Mouse (Mus musculus): ENCODE data around the gene Klhl12.
"Not testable (repeated sequence)": the region's sequence is repeated elsewhere in the genome, so short reads cannot be mapped to it uniquely, and the experiment has no call there.

Gene Klhl12

DNA sequence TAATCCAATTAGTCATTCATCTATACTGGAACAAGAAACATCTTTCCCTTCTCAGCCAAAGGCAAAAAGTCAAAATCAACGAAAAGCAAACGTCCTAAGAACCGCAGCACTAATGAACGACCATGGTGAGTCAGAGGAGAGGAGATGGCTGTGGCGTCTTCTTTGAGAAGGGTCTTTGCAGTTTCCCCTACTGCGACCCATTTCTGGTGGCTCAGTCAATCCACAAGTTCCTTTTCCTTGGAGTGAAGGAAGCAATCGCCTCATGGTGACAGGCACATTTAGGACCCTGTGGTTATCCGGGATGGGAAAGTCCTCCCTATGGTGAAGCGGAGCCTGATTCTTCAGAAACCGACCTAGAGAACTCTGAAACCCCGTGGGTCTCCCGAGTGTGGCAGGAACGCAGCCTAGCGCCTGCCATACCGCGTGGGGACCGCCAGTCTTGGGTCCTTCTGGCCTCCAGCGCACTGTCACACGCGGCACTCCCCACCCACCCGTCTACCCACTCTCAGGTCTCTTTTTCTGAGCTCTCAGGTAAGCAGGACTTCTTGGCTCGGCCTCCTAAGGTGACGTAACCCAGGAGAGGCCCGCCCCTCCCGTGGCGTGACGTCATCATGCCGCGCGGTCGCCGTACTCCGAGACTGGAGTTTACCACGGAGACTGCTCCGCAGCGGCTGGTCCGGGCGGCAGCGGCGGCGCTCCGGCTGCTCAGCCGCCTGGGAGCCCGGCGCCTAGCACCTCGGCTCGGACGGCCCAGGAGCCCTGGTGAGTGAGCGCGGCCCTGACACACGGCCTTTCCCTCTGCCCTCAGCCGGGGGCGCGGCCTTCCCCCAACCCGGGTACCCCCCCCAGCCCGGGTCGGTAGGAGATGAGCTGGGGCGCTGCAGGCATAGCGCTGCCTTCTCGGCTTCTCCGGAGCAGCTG, at the start of gene Klhl12:
Gene Klhl12, plus strand, starts transcription at position 628 of the 921 bp plus-strand sequence.
- DNase-seq (ENCODE audit: low spot score): peak; percentile 98

- DNase-seq (ENCODE audit: low spot score): no peak
Measured at GRCm38 (mm10) chr1:134406414-134406771, 48.9 kb upstream of the Klhl12 start.

DNA sequence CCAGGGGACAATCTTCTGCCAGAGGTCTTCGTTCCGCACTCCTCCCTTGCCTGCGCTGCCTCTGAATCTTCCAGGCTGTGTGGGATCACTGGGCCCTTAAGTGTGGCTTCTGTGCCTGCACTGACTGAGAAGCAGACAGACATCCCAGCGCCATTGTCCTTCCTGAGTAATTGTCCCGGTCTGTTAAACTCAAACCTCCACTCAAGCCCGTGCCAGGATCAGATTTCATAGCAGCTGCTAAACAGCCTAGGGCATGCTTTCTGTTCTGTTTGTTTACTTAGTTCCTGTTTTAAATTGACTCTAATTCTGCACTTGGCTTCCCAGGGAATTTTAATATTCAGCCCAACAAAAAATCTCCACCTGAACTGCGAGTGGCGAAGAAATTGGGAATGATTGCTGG, 47.3 kb upstream of the Klhl12 start:
- no peak for DNase-seq (ENCODE audit: low spot score)

- no peak for DNase-seq (ENCODE audit: low spot score)
Measured at GRCm38 (mm10) chr1:134411706-134412629, 43.4 kb upstream of the Klhl12 start.

DNA sequence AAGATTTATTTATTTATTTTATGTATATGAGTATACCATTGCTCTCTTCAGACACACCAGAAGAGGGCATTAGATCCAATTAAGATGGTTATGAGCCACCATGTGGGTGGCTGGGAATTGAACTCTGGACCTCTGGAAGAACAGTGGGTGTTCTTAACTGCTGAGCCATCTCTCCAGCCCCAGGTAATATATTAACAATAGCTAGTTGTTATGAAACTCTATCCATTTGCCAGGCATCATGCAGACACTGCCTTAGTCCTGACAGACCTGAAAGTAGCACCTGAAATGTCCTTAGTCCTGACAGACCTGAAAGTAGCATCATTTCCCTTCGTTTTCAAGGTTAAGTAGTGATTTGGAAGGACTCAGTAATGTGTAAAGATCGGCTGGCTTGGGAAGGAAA, 41.3 kb upstream of the Klhl12 start:
- no peak for DNase-seq (ENCODE audit: low spot score)

- no peak for DNase-seq (ENCODE audit: low spot score)
Measured at GRCm38 (mm10) chr1:134414501-134415167, 40.7 kb upstream of the Klhl12 start.

DNA sequence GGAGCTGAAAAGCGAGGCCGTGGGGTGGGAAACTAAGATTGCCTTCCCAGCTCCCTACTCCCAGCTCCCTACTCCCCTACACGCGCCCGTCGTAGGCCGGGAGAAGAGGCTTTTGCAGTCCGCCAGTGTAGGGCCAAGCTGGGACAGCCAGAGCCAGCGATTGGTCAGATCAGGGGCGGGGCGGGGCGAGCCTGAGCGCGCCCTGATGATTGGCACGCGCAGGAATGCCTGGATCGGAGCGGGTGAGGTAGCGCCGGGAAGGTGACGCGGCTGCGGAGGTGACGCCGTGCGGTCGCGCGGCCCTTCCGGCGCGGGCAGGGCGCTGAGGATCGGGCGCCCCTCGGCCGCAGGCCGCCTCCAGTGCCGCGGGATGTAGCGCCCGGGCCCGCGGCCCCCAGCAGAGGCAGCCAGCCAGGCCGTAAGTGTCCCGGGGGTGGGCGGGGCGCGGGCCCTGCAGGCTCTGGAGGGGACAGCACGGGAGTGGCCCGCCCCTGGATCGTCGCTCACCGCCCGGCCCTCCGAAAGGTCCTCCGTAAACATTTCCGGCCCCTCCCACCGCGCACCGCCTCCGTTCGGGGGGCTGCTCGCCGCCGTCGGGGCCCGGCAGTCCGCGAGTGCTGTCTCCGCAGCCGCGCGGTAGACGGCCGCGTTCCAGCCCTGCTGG, 40.0 kb upstream of the Klhl12 start, which contains the start of gene Adipor1:
Gene Adipor1, plus strand, starts transcription at position 211 of the 664 bp plus-strand sequence.
- peak; percentile 98 for DNase-seq (ENCODE audit: low spot score)

- DNase-seq (ENCODE audit: low spot score): no peak
Measured at GRCm38 (mm10) chr1:134418414-134418975, 36.8 kb upstream of the Klhl12 start.

- no peak for DNase-seq (ENCODE audit: low spot score)
Measured at GRCm38 (mm10) chr1:134419176-134419575, 36.2 kb upstream of the Klhl12 start.

GRCm38 (mm10) chr1:134419751-134420458, 35.4 kb upstream of the Klhl12 start:
- DNase-seq (ENCODE audit: low spot score): no peak

- DNase-seq (ENCODE audit: low spot score): no peak
Measured at GRCm38 (mm10) chr1:134423911-134424310, 31.4 kb upstream of the Klhl12 start.

GRCm38 (mm10) chr1:134426289-134426688, 29.0 kb upstream of the Klhl12 start:
- DNase-seq (ENCODE audit: low spot score): no peak

DNA sequence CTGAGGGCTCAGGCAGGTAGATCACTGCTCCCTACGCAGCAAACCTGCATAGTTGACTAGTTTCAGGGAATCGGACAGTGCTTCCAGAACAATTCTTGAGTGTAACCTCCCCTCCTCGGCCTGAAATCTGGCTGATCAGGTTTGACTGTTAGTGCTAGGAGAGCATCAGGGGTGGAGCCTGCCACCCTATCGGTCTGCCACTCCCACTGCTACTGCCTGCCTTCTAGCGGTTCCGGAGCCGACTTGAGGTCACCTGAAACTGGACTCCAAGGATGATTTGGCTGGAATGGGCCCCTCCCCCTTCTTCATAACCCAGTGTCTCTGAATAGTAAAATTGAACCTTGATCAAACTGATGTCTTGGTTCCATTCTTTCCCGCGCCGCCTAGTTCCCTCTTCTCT, 22.3 kb upstream of the Klhl12 start:
- no peak for DNase-seq (ENCODE audit: low spot score)

DNA sequence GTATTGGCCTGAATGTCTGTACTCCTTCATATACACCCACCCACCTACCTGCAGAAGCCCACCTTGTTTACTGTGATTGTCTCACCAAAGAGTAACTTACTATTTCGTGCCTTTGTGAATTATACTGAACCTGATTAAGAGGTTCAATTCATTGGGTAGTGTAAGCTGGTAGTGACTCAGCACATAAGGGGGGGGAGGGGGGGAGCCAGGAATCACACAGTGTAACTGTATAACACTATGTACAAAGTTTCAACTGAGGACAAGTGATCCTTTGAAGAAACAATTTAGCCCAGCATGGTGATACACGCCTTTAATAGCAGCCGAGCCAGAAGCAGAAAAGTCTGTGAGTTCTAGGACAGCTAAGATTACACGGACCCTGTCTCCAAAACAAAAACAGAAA, 21.9 kb upstream of the Klhl12 start:
- no peak for DNase-seq (ENCODE audit: low spot score)

GRCm38 (mm10) chr1:134435414-134435813, 19.9 kb upstream of the Klhl12 start:
- no peak for DNase-seq (ENCODE audit: low spot score)

DNA sequence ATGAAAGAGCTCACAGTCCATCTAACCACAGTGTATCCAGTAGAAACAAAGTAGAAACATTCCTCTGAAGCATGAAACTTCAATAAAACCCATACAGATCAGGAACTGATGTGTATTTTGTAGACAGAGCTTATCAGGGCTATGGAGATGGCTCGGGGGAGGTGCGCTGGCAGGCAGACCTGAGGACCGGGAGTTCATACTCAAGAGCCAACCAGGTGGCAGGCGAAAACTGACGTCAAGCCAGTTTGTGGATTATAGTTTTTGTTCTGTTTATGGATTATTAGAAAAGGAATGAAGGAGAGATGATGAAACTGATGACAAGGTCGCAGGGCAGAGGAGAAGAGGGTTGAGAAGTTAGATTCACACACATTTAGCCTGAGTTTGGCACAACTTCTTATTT, 14.9 kb upstream of the Klhl12 start:
- no peak for DNase-seq (ENCODE audit: low spot score)

- not testable (repeated sequence) for DNase-seq (ENCODE audit: low spot score)
Measured at GRCm38 (mm10) chr1:134441737-134442136, 13.6 kb upstream of the Klhl12 start.

DNA sequence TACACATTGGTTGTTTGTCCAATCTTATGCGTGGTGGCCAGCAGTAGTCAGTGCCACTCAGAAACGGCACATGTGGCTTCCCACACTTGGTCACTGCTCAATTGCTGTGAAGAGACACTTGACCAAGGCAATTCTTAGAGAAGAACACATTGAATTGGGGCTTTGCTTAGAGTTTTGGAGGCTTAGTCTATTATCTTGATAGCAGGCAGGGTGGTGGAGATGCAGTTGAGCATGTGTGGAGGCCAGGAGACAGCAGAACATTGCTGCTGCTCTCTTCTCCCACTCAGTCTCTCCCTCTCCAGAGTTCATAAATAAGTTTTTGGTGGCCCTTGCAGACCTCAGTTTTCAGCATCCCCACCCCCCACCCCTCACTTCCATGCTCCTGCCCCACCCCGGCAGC, 12.9 kb upstream of the Klhl12 start:
- no peak for DNase-seq (ENCODE audit: low spot score)

DNA sequence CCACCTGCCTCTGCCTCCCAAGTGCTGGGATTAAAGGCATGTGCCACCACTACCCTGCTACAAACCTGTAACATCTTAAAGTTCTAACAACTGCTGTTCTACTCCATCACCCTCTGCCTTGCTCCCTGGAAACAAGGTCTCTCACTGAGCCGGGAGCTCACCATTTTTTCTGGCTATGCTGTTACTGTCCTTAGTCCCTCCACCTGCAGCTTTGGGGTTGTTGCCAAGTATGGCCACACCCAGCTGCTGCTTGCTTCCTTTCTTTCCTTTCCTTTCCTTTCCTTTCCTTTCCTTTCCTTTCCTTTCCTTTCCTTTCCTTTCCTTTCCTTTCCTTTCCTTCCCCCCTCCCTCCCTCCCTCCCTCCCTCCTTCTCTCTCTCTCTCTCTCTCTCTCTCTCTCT, 12.0 kb upstream of the Klhl12 start:
- DNase-seq (ENCODE audit: low spot score): not testable (repeated sequence)

DNA sequence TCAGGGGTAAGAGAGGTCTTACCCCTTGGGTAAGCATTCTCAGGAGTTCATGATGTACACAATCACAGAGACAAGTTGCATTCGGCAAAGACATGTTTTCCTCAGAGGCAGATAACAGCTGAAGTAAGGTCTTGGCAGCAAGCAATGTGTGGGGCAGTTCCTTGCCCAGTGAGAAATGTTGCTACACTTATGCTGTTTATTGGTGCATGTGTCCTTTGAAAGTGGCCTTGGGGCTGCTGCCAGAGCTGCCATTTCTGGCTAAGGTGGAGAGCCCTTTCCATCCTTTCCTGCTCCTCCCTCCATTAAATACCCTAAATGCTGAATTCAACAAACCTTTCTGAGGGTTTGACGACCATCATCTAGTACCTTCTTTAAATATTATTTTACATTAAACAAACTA, 9.9 kb upstream of the Klhl12 start:
- DNase-seq (ENCODE audit: low spot score): no peak

DNA sequence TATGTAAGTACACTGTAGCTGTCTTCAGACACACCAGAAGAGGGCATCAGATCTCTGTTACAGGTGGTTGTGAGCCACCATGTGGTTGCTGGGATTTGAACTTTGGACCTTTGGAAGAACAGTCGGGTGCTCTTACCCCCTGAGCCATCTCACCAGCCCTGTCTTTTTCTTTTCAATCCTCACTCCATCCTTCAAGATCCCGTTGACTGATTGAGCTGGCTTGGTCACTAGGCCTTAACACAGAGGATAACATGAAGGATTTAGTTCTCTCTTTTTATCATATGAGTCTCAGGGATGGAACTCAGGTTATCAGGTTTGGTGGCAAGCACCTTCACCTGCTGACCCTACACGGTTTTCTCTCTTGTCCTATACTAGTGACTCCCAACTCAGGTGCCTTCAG, 6.8 kb upstream of the Klhl12 start:
- DNase-seq (ENCODE audit: low spot score): not testable (repeated sequence)
